Mouse (Mus musculus): Measurements from ENCODE around the gene Flnc. TPM values are rescaled to one million over a fixed set of nuclear protein-coding genes. Genes with fewer than 3 reads are reported as not detected.

The Flnc gene
- polyA plus RNA-seq, 1 experiment from 2014 or later, result 10.1 TPM

- TF ChIP-seq CTCF (IDR thresholded peaks at IDR 0.05; ENCODE audit: low read depth), result no peak
- Histone ChIP-seq H3K4me3 (ENCODE audit: low read depth, low read length) (no peak overlapping the region), H3K9ac (no peak overlapping the region), H3K27me3 (ENCODE audit: insufficient read depth, low read length) (0 out of 2 replicates have a peak, but pooled peaks cover 5% of the 10 kb centered on the region), H3K9me3 (ENCODE audit: low read depth, low read length) (no peaks in the 10 kb centered on the region), H3K27ac (ENCODE audit: low read depth) (no peak overlapping the region), H3K4me1 (ENCODE audit: insufficient read depth) (no peaks in the 10 kb centered on the region), H3K36me3 (ENCODE audit: insufficient read depth) (peaks cover 7% of the 10 kb centered on the region), H3K4me2 (no peak overlapping the region)
- DNase-seq (no peak), ATAC-seq (ENCODE audit: insufficient read depth) (no peak)
- WGBS, result 83% methylated on average over 6 of the region's 6 CpGs
Measured at GRCm38 (mm10) chr6:29406412-29406811, 26.6 kb upstream of the Flnc start.

- Histone ChIP-seq H3K4me3 (ENCODE audit: low read depth, low read length) (no peak overlapping the region), H3K36me3 (ENCODE audit: insufficient read depth) (peaks cover 18% of the 10 kb centered on the region), H3K4me2 (no peak overlapping the region), H3K9ac (no peak overlapping the region), H3K27me3 (ENCODE audit: insufficient read depth, low read length) (no peaks in the 10 kb centered on the region), H3K9me3 (ENCODE audit: low read depth, low read length) (no peaks in the 10 kb centered on the region), H3K27ac (ENCODE audit: low read depth) (no peak overlapping the region), H3K4me1 (ENCODE audit: insufficient read depth) (no peaks in the 10 kb centered on the region)
- TF ChIP-seq CTCF (IDR thresholded peaks at IDR 0.05; ENCODE audit: low read depth), result no peak
- ATAC-seq (ENCODE audit: insufficient read depth) (no peak), DNase-seq (no peak)
- 76% methylated on average over 9 of the region's 9 CpGs for WGBS
Measured at GRCm38 (mm10) chr6:29415446-29415845, 17.6 kb upstream of the Flnc start.

- Histone ChIP-seq H3K9ac (no peak overlapping the region), H3K36me3 (ENCODE audit: insufficient read depth) (0 out of 2 replicates have a peak, but pooled peaks cover 4% of the 10 kb centered on the region), H3K27ac (ENCODE audit: low read depth) (no peak overlapping the region), H3K27me3 (ENCODE audit: insufficient read depth, low read length) (no peaks in the 10 kb centered on the region), H3K4me2 (no peak overlapping the region), H3K4me1 (ENCODE audit: insufficient read depth) (no peaks in the 10 kb centered on the region), H3K9me3 (ENCODE audit: low read depth, low read length) (no peaks in the 10 kb centered on the region), H3K4me3 (ENCODE audit: low read depth, low read length) (no peak overlapping the region)
- WGBS, result 80% methylated on average over 2 of the region's 2 CpGs
- TF ChIP-seq CTCF (IDR thresholded peaks at IDR 0.05; ENCODE audit: low read depth), result no peak
- DNase-seq, result no peak
- no peak for ATAC-seq (ENCODE audit: insufficient read depth)
Measured at GRCm38 (mm10) chr6:29420596-29420995, 12.5 kb upstream of the Flnc start.

- ATAC-seq (ENCODE audit: insufficient read depth), result no peak
- WGBS, result 83% methylated on average over 8 of the region's 8 CpGs
Measured at GRCm38 (mm10) chr6:29425118-29425517, 7.9 kb upstream of the Flnc start.

GRCm38 (mm10) chr6:29426331-29426730 lies 6.7 kb upstream of the Flnc start:
- Histone ChIP-seq H3K27me3 (ENCODE audit: insufficient read depth, low read length) (no peaks in the 10 kb centered on the region), H3K9ac (no peak overlapping the region), H3K36me3 (ENCODE audit: insufficient read depth) (no peaks in the 10 kb centered on the region), H3K9me3 (ENCODE audit: low read depth, low read length) (no peaks in the 10 kb centered on the region), H3K4me1 (ENCODE audit: insufficient read depth) (no peaks in the 10 kb centered on the region), H3K27ac (ENCODE audit: low read depth) (no peak overlapping the region), H3K4me3 (ENCODE audit: low read depth, low read length) (no peak overlapping the region), H3K4me2 (no peak overlapping the region)
- no peak for DNase-seq
- TF ChIP-seq CTCF (IDR thresholded peaks at IDR 0.05; ENCODE audit: low read depth), result no peak
- no peak for ATAC-seq (ENCODE audit: insufficient read depth)
- 61% methylated on average over 6 of the region's 6 CpGs for WGBS

More at GRCm38 (mm10) chr6:29425118-29425517, 7.9 kb upstream of the Flnc start:
- Histone ChIP-seq H3K27ac (ENCODE audit: low read depth) (no peak overlapping the region), H3K9me3 (ENCODE audit: low read depth, low read length) (no peaks in the 10 kb centered on the region), H3K4me2 (no peak overlapping the region), H3K4me1 (ENCODE audit: insufficient read depth) (no peaks in the 10 kb centered on the region), H3K4me3 (ENCODE audit: low read depth, low read length) (no peak overlapping the region), H3K9ac (no peak overlapping the region), H3K27me3 (ENCODE audit: insufficient read depth, low read length) (no peaks in the 10 kb centered on the region), H3K36me3 (ENCODE audit: insufficient read depth) (no peaks in the 10 kb centered on the region)
- no peak for TF ChIP-seq CTCF (IDR thresholded peaks at IDR 0.05; ENCODE audit: low read depth)
- DNase-seq, result no peak

GRCm38 (mm10) chr6:29428171-29428570 lies 4.9 kb upstream of the Flnc start:
- H3K4me1 ChIP-seq (ENCODE audit: insufficient read depth), result no peaks in the 10 kb centered on the region
- 55% methylated on average over 4 of the region's 4 CpGs for WGBS
- no peak for ATAC-seq (ENCODE audit: insufficient read depth)
- no peak for TF ChIP-seq CTCF (IDR thresholded peaks at IDR 0.05; ENCODE audit: low read depth)
- no peak overlapping the region for H3K27ac ChIP-seq (ENCODE audit: low read depth)
- peaks cover 10% of the 10 kb centered on the region for H3K27me3 ChIP-seq (ENCODE audit: insufficient read depth, low read length)
- DNase-seq, result no peak
- H3K36me3 ChIP-seq (ENCODE audit: insufficient read depth), result no peaks in the 10 kb centered on the region
- no peaks in the 10 kb centered on the region for H3K9me3 ChIP-seq (ENCODE audit: low read depth, low read length)
- no peak overlapping the region for H3K4me3 ChIP-seq (ENCODE audit: low read depth, low read length)
- no peak overlapping the region for H3K4me2 ChIP-seq
- no peak overlapping the region for H3K9ac ChIP-seq

GRCm38 (mm10) chr6:29430681-29431420 lies 2.2 kb upstream of the Flnc start:
- Histone ChIP-seq H3K4me3 (ENCODE audit: low read depth, low read length) (no peak overlapping the region), H3K9ac (no peak overlapping the region), H3K27me3 (ENCODE audit: insufficient read depth, low read length) (peaks cover 20% of the 10 kb centered on the region), H3K9me3 (ENCODE audit: low read depth, low read length) (no peaks in the 10 kb centered on the region), H3K27ac (ENCODE audit: low read depth) (peak overlapping the region; percentile 48; the same call in 1 of the 2 replicates), H3K4me1 (ENCODE audit: insufficient read depth) (peaks cover under 1% of the 10 kb centered on the region; the same call in 1 of the 2 replicates), H3K4me2 (no peak overlapping the region), H3K36me3 (ENCODE audit: insufficient read depth) (no peaks in the 10 kb centered on the region)
- 45% methylated on average over 15 of the region's 15 CpGs for WGBS
- peak; percentile 21 for TF ChIP-seq CTCF (IDR thresholded peaks at IDR 0.05; ENCODE audit: low read depth)
- ATAC-seq (ENCODE audit: insufficient read depth) (no peak), DNase-seq (peak; percentile 17)

All from lung, embryonic 14.5 days (tissue).